Mouse (Mus musculus) hindbrain, embryonic 13.5 days (tissue): Measurements from ENCODE around the gene Stat5b. TPM values are rescaled to one million over a fixed set of nuclear protein-coding genes. Genes with fewer than 3 reads are reported as not detected.

Source experiments
- ATAC-seq: fragments of 200-750 bp; cut with Nextera tagmentation; 2 replicates; pipeline ENCODE4 v1.8.0; 2017; ENCODE audit warnings: moderate TSS enrichment; ENCODE audit not compliant: low FRiP score
- H3K27ac ChIP-seq: fragments of 300-500 bp; sonication (generic); 2 replicates; pipeline ENCODE4 v1.5.1; 2015; ENCODE audit warnings: inconsistent platforms, mild to moderate bottlenecking, moderate library complexity
- H3K27me3 ChIP-seq: fragments of 300-500 bp; sonication (generic); 2 replicates; pipeline ENCODE4 v1.6.1; 2015; ENCODE audit warnings: mild to moderate bottlenecking, inconsistent platforms
- H3K36me3 ChIP-seq: fragments of 300-500 bp; sonication (generic); 2 replicates; pipeline ENCODE4 v1.6.1; 2015; ENCODE audit warnings: mild to moderate bottlenecking, inconsistent platforms
- H3K4me1 ChIP-seq: fragments of 300-500 bp; sonication (generic); replicated peaks from 2 replicates; pipeline ENCODE4 v1.6.1; 2015; ENCODE audit warnings: inconsistent platforms
- H3K4me2 ChIP-seq: fragments of 300-500 bp; sonication (generic); 2 replicates; pipeline ENCODE4 v1.6.1; 2015; ENCODE audit warnings: inconsistent platforms, mild to moderate bottlenecking, moderate library complexity
- H3K4me3 ChIP-seq: fragments of 300-500 bp; sonication (generic); 2 replicates; pipeline ENCODE4 v1.5.1; 2015; ENCODE audit warnings: mild to moderate bottlenecking, inconsistent platforms
- H3K9ac ChIP-seq: fragments of 300-500 bp; sonication (generic); 2 replicates; pipeline ENCODE4 v1.6.1; 2015; ENCODE audit warnings: mild to moderate bottlenecking, inconsistent platforms
- H3K9me3 ChIP-seq: fragments of 300-500 bp; sonication (generic); 2 replicates; pipeline ENCODE4 v1.6.1; 2016; ENCODE audit warnings: inconsistent platforms
- WGBS: fragments of 180-500 bp; shearing (Covaris S2); methylation state at CpG from one replicate; pipeline ENCODE4 v1.1.7; 2015; 5-methylcytosine and 5-hydroxymethylcytosine counted together
- polyA plus RNA-seq: library from polyadenylated mRNA; unstranded; fragments of >200 nt; fragmentation: Nextera tagmentation; extraction: Ambion mirVana; gene quantifications from 2 replicates; pipeline ENCODE4 v1.2.1, GENCODE M21; 2015

The Stat5b gene
- polyA plus RNA-seq, 1 experiment from 2014 or later, result 14.1 TPM

DNA sequence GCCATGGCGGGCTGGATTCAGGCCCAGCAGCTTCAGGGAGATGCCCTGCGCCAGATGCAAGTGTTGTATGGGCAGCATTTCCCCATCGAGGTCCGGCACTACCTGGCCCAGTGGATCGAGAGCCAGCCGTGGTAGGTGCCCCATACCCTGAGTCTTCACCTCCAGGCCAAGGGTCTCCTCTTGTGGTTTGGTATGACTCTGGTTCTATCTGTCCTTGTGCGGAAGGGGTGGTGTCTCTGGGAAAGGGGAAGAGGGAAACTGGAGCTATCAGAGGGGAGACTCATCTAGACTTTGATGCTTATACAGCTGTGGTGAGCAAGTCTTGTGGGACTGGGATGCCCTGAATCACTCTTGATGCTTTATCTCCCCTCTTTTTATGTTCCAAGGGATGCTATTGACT, 10.8 kb upstream of the Stat5b start:
- H3K9ac ChIP-seq, result no peak overlapping the region
- H3K9me3 ChIP-seq, result no peaks in the 10 kb centered on the region
- no peak overlapping the region for H3K4me2 ChIP-seq
- H3K4me3 ChIP-seq, result no peak overlapping the region
- no peak overlapping the region for H3K27ac ChIP-seq
- ATAC-seq, result no peak
- WGBS, result 88% methylated on average over 7 of the region's 7 CpGs
- peaks cover 9% of the 10 kb centered on the region; the same call in 1 of the 2 replicates for H3K4me1 ChIP-seq
- H3K27me3 ChIP-seq, result peaks cover 82% of the 10 kb centered on the region
- H3K36me3 ChIP-seq, result no peaks in the 10 kb centered on the region

GRCm38 (mm10) chr11:100860198-100861048, 9.9 kb upstream of the Stat5b start:
- Histone ChIP-seq H3K9me3 (no peaks in the 10 kb centered on the region), H3K27me3 (peaks cover 90% of the 10 kb centered on the region), H3K36me3 (no peaks in the 10 kb centered on the region), H3K9ac (peak overlapping the region; percentile 64), H3K27ac (no peak overlapping the region), H3K4me3 (peak overlapping the region; percentile 47), H3K4me1 (peaks cover 9% of the 10 kb centered on the region; the same call in 1 of the 2 replicates), H3K4me2 (peak overlapping the region; percentile 60)
- ATAC-seq, result peak; percentile 52; the same call in 1 of the 2 replicates
- 4% methylated on average over 55 of the region's 55 CpGs for WGBS

- 52% methylated on average over 6 of the region's 6 CpGs for WGBS
- Histone ChIP-seq H3K4me2 (peak overlapping the region; percentile 60), H3K9me3 (no peaks in the 10 kb centered on the region), H3K9ac (no peak overlapping the region), H3K36me3 (no peaks in the 10 kb centered on the region), H3K4me1 (peaks cover 9% of the 10 kb centered on the region; the same call in 1 of the 2 replicates), H3K27me3 (peaks cover 96% of the 10 kb centered on the region), H3K27ac (no peak overlapping the region), H3K4me3 (peak overlapping the region; percentile 47)
- ATAC-seq, result no peak
These were observed 9.1 kb upstream of the Stat5b start for GRCm38 (mm10) chr11:100859579-100860075.

DNA sequence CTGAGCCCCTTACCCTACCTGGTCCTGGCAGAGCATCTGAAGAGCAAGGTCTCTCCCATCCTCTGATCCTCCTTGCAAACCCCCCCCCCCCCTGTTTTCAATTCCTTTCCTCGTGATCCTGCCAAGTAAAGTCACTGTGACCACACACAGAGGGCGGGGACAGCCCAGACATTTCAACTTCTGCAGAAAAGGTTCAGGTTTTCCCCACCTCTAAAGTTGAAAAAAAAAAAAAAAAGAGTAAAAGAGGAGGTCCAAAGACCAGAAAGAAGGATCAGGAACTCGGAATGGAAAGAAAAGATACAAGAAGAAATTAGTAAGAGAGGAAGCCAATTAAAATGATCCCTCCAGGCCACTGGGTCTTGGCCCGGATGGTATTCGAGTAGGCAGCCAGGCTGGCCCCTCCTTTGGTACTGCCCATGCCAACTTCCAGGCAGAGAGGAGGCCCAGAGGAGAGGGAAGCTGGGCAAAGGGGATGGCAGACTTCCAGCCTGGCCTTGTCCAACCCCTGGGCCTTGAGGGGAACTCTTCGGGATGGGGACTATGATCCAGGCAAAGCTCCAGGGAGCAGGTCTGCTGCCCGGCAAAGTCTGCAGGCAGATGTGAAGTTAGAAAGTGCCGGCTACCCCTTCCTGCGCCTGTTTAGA, 8.5 kb upstream of the Stat5b start, which contains the start of gene Stat5a:
Stat5a (plus strand) TSS at position 417 of the 644 bp plus-strand sequence.
- H3K27ac ChIP-seq, result no peak within 1 kb of the TSS
- H3K36me3 ChIP-seq, result no peaks in the 10 kb centered on the region
- H3K4me2 ChIP-seq, result peak within 1 kb of the TSS; percentile 60
- H3K4me3 ChIP-seq, result peak within 1 kb of the TSS; percentile 47
- H3K9ac ChIP-seq, result peak within 1 kb of the TSS; percentile 64
- WGBS, result 59% methylated on average over 9 of the region's 9 CpGs
- peaks cover 9% of the 10 kb centered on the region; the same call in 1 of the 2 replicates for H3K4me1 ChIP-seq
- H3K27me3 ChIP-seq, result peaks cover 98% of the 10 kb centered on the region
- ATAC-seq, result no peak
- no peaks in the 10 kb centered on the region for H3K9me3 ChIP-seq

DNA sequence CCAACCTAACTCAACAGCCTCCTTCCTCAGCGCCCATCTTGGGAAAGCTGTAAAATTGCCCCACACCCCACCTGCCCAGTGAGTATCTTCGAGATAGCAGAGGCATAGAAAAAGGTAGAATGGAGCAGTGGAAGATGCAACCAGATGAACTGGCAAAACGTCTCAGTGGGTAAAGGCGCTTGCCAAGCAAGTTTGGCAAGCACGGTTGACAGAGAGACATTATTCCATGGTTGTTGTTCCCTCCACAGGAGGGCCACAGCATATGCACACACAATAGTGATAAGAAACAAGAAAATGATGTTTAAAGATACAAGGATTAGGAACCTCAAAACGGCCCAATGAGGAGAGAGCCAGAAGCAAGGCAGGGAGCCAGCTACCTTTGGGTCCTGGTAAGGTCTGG, 7.4 kb upstream of the Stat5b start:
- Histone ChIP-seq H3K4me2 (no peak overlapping the region), H3K4me1 (peaks cover 9% of the 10 kb centered on the region; the same call in 1 of the 2 replicates), H3K36me3 (no peaks in the 10 kb centered on the region), H3K9ac (no peak overlapping the region), H3K4me3 (no peak overlapping the region), H3K27ac (no peak overlapping the region), H3K9me3 (no peaks in the 10 kb centered on the region), H3K27me3 (peaks cover 95% of the 10 kb centered on the region)
- 70% methylated on average over 6 of the region's 6 CpGs for WGBS
- no peak for ATAC-seq

- Histone ChIP-seq H3K4me1 (peaks cover 14% of the 10 kb centered on the region), H3K27me3 (peaks cover 73% of the 10 kb centered on the region), H3K9me3 (no peaks in the 10 kb centered on the region), H3K27ac (no peak overlapping the region), H3K9ac (no peak overlapping the region), H3K4me3 (no peak overlapping the region), H3K4me2 (no peak overlapping the region), H3K36me3 (no peaks in the 10 kb centered on the region)
- 91% methylated on average over 4 of the region's 4 CpGs for WGBS
- ATAC-seq, result no peak
These were observed 4.7 kb upstream of the Stat5b start for GRCm38 (mm10) chr11:100855178-100855577.

- peaks cover 64% of the 10 kb centered on the region for H3K27me3 ChIP-seq
- no peak for ATAC-seq
These were observed 3.7 kb upstream of the Stat5b start for GRCm38 (mm10) chr11:100854268-100854667.

DNA sequence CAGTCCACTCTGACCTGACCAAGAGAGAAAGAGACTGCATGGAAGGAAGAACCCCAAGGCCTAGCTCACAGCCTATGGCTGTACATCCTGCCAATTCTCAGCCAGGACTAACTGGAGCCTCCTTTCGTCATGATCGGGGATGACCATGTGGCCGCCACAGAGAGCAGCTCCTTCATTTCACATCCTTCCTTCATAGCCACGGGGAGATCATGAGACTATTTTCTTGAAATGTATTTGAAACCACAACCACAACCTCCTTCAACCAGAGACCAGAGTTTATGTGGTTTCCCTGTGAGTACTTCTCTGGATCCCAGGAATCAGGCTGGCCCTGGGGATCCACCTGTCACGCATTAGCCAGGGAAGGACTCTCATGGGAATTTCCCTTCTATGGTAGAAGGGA, 2.5 kb upstream of the Stat5b start:
- Histone ChIP-seq H3K4me2 (no peak overlapping the region), H3K36me3 (no peaks in the 10 kb centered on the region), H3K9me3 (no peaks in the 10 kb centered on the region), H3K27me3 (peaks cover 51% of the 10 kb centered on the region), H3K9ac (no peak overlapping the region), H3K27ac (no peak overlapping the region), H3K4me3 (no peak overlapping the region), H3K4me1 (peaks cover 26% of the 10 kb centered on the region)
- ATAC-seq, result no peak
- WGBS, result 82% methylated on average over 5 of the region's 5 CpGs

More at GRCm38 (mm10) chr11:100854268-100854667, 3.7 kb upstream of the Stat5b start:
- H3K4me1 ChIP-seq, result peaks cover 14% of the 10 kb centered on the region
- H3K36me3 ChIP-seq, result no peaks in the 10 kb centered on the region
- H3K4me3 ChIP-seq, result no peak overlapping the region
- H3K27ac ChIP-seq, result no peak overlapping the region
- H3K4me2 ChIP-seq, result no peak overlapping the region
- H3K9ac ChIP-seq, result no peak overlapping the region
- no peaks in the 10 kb centered on the region for H3K9me3 ChIP-seq
- whole genome bisulfite sequencing, result 65% methylated on average over 4 of the region's 4 CpGs

DNA sequence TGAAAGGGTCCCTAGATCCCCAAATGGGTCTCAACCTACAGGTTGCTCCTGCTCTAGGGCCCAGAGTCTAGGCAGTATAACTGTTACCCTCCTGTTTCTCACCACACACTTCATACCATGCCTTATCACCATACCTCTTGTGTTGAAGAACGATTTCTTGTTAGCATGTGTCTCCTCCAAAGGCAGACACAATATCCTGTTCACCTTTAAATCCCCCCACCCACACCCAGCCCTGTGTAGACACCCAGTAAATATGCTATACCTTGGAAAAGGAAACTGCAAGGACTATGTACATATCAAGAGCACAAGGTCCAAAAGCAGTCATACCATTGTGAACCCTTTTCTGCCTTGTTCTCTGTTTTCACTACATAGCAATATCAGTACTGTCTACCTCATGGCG, 1.6 kb upstream of the Stat5b start:
- Histone ChIP-seq H3K9ac (no peak overlapping the region), H3K4me1 (peaks cover 27% of the 10 kb centered on the region), H3K4me2 (no peak overlapping the region), H3K4me3 (no peak overlapping the region), H3K9me3 (no peaks in the 10 kb centered on the region), H3K27me3 (peaks cover 43% of the 10 kb centered on the region), H3K36me3 (no peaks in the 10 kb centered on the region), H3K27ac (no peak overlapping the region)
- no peak for ATAC-seq
- 90% methylated on average over 2 of the region's 2 CpGs for WGBS

GRCm38 (mm10) chr11:100850778-100851528, 429 bp upstream of the Stat5b start:
- H3K4me2 ChIP-seq, result peak overlapping the region; percentile 84

DNA sequence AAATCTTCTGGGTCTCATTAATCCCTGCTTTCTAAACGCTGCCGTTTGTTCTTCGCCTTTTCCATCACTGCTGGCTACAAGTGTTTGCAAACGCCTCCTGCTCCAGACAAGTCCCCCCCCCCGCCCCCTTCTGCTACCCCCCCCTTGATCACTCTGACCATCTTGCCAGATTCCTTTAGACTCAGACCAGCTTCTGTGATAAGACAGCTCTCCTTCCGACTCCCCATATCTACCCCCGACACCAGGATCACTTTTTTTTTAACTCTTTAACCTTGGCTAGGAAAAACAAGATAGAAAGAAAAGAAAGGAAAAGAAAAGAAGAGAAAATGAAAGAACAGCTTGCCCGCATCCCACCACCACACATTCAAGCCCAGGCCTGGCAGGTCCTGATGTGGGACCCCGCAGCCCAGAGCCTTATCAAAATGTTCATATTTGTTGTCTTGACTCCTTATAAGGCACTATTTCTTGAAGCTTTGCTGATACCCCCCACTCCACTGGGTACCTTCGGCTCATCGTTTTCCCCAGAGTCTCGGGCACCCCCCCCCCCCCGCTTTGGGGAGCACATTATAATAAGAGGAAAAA, 977 bp downstream of the Stat5b start:
- peaks cover 27% of the 10 kb centered on the region for H3K4me1 ChIP-seq
- WGBS, result 3% methylated on average over 13 of the region's 13 CpGs
- H3K27ac ChIP-seq, result peak overlapping the region; percentile 84; the same call in 1 of the 2 replicates
- H3K4me2 ChIP-seq, result peak overlapping the region; percentile 84
- H3K9me3 ChIP-seq, result no peaks in the 10 kb centered on the region
- no peak for ATAC-seq
- peak overlapping the region; percentile 85 for H3K9ac ChIP-seq
- H3K4me3 ChIP-seq, result peak overlapping the region; percentile 70
- no peaks in the 10 kb centered on the region for H3K36me3 ChIP-seq
- peaks cover 19% of the 10 kb centered on the region for H3K27me3 ChIP-seq

More at GRCm38 (mm10) chr11:100850778-100851528, 429 bp upstream of the Stat5b start:
- 2% methylated on average over 33 of the region's 33 CpGs for WGBS
- Histone ChIP-seq H3K27me3 (peaks cover 32% of the 10 kb centered on the region), H3K36me3 (no peaks in the 10 kb centered on the region), H3K4me3 (peak overlapping the region; percentile 70), H3K9ac (peak overlapping the region; percentile 85), H3K9me3 (no peaks in the 10 kb centered on the region), H3K27ac (peak overlapping the region; percentile 84), H3K4me1 (peaks cover 27% of the 10 kb centered on the region)
- ATAC-seq, result peak; percentile 57
